Mouse (Mus musculus): ENCODE data around the gene Gm15737. TPM values are rescaled to one million over a fixed set of nuclear protein-coding genes. Genes with fewer than 3 reads are reported as not detected.

The Gm15737 gene
- polyA plus RNA-seq (2015; fragmentation: Nextera tagmentation; extraction: Ambion mirVana), result not detected in 2 replicates

DNA sequence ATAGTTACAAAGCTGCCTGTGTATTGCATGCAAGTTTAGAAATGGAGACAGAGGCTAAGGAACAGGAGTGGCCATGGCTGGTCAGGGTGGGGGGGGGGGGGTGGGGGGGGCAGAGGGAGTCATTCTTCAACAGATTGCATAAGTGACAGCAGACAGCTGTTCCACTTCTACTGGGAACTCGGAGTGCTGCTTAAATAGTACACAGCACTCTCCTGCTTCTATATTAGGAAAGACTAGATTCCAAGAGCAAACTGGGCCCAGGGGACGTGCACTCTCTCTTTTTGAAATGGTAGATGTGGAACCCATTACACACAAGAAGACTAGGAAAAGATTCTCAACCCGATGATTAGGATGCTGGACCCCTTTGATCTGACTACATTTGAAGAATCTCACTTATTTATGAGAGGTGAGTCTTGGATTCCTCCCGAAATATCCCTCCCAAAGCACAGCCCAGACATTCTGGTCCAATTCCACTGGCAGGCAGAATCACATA is at the start of gene Gm15737:
Gene Gm15737, plus strand, starts transcription at position 269 of the 493 bp plus-strand sequence.

Other genes with a start within 250 kb of the Gm15737 start
- gene Prickle2, start 163.2 kb upstream of the Gm15737 start, polyA plus RNA-seq (2015; fragmentation: Nextera tagmentation; extraction: Ambion mirVana), result 9.9 and 13.2 TPM in 2 replicates
- 0.64 and 0.65 TPM in 2 replicates for gene A730049H05Rik, start 52.9 kb upstream of the Gm15737 start, polyA plus RNA-seq (2015; fragmentation: Nextera tagmentation; extraction: Ambion mirVana)
- 1.8 and 2.3 TPM in 2 replicates for gene Adamts9, start 74.1 kb downstream of the Gm15737 start, polyA plus RNA-seq (2015; fragmentation: Nextera tagmentation; extraction: Ambion mirVana)

Data from neural tube, postnatal 0 days (tissue).